Mouse (Mus musculus): Measurements from ENCODE around the gene Car1.
"Not testable (repeated sequence)": the region's sequence is repeated elsewhere in the genome, so short reads cannot be mapped to it uniquely, and the experiment has no call there.

Car1 gene

DNA sequence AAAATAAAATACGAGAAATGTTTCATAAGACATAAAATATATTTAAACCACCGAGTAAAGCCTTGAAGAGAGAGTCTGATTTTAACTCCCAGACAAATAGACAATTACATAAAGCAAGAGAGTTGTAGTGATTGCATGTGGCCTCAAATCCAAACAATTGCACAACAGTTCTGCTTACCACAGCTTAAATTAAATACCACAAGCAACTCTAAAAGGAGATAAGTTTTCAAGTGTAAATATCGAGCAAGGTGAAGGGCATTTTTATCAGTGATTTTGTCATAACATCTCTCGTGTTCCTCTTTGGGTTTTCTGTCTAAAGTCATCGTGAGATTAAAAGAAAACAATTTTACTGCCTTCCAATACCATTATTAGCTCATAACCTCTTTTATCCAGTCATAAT, 25.0 kb downstream of the Car1 start:
- DNase-seq (ENCODE audit: low read depth, low spot score) = not testable (repeated sequence)

DNA sequence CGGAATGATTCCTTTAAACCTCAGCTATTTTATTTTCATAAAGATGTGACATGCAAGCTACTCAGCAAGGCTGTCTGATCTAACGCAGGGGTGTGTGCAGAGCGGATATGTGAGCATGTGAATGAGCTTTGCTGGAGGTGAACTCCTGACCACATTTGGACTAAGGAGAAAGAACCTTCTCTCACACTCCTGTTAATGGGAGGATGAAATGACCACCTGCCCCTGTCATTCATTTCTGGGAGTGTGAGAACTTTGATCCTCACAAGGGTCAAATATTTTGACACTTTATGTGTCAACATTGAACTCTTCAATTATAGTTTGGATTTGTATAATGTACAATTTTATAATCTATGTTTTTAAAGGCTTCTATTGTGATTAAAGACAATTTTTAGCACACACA, 25.8 kb downstream of the Car1 start:
- not testable (repeated sequence) for DNase-seq (ENCODE audit: low read depth, low spot score)

DNA sequence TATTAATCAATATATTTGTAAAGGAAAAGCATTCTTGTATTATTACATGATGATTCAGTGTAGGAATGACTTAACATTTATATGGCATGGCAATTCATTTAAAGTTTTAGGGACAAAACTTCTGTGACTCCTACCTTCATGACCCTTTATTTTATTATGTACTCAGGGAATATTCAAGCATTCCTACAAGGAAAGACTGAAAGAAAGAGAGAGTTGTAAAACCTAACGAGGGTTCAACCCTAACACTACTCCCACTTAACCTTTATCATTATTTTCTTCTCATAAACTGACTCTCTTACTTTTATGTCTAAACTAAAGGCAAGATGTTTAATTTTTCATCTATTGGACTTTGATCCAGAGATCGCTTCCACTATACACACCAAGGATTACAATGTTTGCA, 28.0 kb downstream of the Car1 start:
- DNase-seq (ENCODE audit: low read depth, low spot score) = no peak

DNA sequence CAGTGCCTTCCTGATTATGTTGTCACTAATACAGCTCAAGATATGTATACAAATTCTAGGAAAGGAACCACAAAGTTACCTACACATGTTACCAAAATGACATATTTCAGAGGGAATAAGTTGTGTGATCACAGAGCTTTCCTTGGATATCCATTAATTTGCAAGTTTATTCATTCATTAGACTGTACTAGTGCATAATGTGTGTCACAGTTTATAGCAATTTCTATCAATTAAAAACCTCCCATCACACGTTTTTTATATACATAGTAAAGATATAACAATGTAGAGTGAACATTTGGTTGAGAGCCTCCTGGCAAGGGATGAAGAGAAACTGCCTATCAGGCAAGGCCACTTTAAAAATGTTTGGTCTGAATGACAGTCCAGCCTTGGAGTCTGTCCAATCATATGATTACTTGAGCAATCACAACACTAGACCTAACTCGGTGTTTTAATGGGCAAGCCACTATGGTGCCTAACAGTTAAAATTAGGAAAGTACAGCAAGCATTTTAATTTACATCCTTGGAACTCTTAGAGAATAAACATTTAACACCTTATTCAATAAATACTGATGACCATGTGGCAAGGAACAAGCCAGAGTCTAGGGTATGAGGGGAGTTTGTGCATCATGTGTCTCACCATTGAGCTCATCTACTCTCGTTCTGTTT, 31.5 kb downstream of the Car1 start:
- not testable (repeated sequence) for DNase-seq (ENCODE audit: low read depth, low spot score)

DNA sequence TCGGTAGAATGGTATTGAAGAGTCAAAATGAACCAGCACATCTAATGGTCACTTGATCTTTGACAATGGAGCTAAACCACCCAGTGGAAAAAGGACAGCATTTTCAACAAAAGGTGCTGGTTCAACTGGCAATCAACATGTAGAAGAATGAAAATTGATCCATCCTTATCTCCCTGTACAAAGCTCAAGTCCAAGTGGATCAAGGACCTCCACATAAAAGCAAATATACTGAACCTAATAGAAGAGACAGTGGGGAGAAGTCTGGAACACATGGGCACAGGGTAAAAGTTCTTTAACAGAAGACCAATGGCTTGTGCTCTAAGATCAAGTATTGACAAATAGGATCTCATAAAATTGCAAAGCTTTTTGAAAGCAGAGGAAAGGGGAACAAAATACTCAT, 33.6 kb downstream of the Car1 start:
- not testable (repeated sequence) for DNase-seq (ENCODE audit: low read depth, low spot score)

DNA sequence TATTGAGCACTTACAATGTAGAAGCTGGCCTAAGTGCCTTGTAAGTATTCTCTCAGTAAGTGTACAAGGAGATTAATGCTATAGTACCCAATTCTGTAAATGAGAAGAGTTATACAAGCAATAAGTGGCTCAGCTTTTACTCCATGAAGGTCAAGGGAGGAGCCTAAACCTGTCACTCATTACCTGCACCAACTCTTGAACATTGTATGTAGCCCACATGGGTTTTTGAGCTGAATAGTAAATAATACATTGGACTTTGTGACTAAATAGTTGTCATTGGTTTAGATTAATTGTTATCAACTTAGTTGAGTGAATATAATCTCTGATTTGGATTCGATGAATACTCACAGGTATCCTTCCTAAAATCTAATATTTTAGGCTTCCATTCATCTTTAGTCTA, 35.7 kb downstream of the Car1 start:
- not testable (repeated sequence) for DNase-seq (ENCODE audit: low read depth, low spot score)

DNA sequence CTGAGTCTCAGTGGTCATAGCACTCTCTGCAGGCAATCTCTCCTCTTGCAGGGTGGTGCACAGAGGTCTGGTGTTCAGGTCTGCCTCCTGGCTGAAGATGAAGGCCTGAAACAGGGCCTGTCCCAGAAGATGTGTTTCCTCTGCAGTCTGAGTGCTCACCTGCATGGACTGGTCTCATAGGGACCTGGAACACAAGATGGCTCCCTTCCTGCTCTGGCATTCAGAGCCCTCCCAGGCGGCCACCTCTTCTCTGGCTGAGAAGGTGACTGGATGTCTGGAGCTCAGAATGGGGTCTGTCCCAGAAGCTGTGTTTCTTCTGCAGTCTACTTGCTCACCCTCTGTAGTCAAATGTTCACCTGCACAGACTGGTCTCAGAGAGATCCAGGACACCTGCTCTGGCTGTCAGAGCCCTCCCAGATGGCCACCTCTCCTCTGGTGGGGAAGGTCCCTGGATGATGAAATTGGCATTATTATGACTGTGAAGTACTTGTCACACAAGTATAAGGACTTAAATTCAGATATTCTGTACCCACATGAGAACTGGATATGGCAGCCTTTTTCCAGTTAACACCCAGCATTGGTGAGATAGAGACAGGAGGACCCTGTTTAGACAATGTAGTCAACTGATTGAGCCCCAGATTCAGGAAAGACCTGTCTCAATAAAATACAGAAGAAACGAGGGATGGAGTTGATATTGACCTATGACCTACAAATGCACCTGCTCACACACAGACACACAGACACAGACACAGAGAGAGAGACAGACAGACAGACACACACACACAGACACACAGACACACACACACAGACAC, 43.2 kb downstream of the Car1 start:
- no peak for DNase-seq (ENCODE audit: low read depth, low spot score)

DNA sequence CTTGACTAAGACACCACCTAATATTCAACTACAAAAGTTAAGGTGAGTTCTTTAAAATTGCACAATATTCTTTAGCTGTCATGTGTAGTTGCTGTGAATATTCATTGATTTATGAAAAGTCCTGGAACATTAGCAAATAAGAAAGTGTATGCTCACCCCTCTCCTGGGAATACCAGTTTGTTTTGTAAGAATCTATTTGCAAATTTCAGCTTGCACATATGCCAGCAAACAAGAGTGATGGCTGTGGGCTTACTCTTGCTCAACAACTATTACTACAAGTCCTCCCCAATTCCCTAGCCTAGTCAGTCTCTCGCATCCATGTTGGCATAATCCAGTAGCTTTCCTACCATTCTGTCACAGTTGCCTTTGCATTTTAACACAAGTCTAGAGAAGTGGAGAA, 52.5 kb downstream of the Car1 start:
- DNase-seq (ENCODE audit: low read depth, low spot score) = no peak

DNA sequence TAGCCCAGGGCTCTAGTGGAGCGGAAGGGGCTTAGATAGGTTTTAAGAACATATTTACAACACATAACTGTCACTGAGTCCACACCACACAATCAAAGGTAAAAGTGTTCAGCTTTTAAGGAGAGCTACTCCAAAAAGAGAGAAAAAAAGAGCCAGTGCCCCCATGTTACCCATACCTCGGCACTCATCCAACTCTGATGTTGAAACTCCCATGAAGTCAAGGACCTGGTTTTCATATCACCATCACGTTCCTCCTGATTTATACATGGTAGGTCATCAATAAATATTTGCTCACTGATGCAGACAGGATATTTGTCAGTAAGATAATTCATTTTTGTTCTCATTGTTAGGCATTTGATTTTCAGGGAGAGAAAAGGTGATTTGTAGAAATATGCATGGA, 62.1 kb downstream of the Car1 start:
- no peak for DNase-seq (ENCODE audit: low read depth, low spot score)

DNA sequence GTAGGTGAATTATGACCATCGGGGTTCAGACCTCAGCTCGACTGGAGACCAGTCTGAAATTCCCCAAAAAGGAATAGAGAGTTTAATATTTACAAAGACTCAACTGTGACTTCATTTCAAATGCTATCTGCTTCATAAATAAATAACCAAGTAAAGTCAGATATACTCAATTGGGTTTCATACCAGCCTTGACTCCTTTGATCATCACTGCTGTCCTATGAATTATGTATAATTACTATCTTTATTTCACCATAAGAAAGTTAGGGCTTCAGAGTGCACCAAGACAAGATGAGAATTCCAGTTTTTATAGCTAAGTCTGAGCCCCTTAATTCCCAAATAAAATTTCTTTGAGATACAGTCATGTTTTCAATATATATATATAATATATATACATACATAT, 69.9 kb downstream of the Car1 start:
- no peak for DNase-seq (ENCODE audit: low read depth, low spot score)

DNA sequence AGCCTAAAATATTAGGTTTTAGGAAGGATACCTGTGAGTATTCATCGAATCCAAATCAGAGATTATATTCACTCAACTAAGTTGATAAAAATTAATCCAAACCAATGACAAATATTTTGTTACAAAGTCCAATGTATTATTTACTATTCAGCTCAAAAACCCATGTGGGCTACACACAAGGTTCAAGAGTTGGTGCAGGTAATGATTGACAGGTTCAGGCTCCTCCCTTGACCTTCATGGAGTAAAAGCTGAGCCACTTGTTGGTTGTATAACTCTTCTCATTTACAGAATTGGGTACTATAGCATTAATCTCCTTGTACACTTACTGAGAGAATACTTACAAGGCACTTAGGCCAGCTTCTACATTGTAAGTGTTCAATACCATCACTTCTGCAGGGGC, 80.7 kb downstream of the Car1 start:
- DNase-seq (ENCODE audit: low read depth, low spot score) = not testable (repeated sequence)

DNA sequence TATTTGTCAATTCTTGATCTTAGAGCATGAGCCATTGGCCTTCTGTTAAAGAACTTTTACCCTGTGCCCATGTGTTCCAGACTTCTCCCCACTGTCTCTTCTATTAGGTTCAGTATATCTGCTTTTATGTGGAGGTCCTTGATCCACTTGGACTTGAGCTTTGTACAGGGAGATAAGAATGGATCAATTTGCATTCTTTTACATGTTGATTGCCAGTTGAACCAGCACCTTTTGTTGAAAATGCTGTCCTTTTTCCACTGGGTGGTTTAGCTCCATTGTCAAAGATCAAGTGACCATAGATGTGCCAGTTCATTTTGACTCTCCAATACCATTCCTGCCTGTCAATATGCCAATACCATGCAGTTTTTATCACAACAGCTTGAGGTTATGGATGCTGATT, 82.7 kb downstream of the Car1 start:
- not testable (repeated sequence) for DNase-seq (ENCODE audit: low read depth, low spot score)

Measured in brain, embryonic 18.5 days (tissue).